Mouse (Mus musculus): ENCODE data around the gene Wwc2.

DNA sequence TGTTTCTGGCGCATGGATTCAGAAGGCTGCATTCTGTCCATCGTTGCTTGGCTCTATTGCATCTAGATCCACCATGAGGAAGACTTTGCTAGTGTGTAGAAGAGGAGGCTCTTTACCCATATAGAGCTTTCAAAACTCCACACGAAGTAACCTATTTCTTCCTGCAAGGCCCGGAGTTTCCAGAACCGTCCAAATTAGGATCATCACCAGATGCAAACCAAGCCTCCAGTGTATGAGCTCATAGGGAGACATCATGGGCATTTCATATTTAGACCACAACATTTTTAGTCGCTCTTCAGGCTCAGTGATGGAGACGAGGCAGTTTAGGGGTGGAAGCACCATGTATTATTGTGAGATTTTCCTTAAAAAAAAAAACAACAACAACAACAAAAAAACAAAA, 213.3 kb downstream of the Wwc2 start:
- TF ChIP-seq GATA1 (IDR thresholded peaks at IDR 0.05; ENCODE audit: low read length) (no peak), TAL1 (IDR thresholded peaks at IDR 0.05; ENCODE audit: low read length) (no peak)

All from erythroblast, embryonic 14.5 days (primary cell).